Mouse (Mus musculus) testis, adult 10 weeks (tissue): ENCODE results near the gene Ccng2. TPM values are rescaled to one million over a fixed set of nuclear protein-coding genes. Genes with fewer than 3 reads are reported as not detected.

Source experiments
- polyA plus RNA-seq: library from polyadenylated mRNA; stranded (reverse); fragments of 350-450 nt; fragmentation: Illumina TruSeq; extraction: RNeasy Lipid Tissue Mini Kit (QIAGEN cat#74804); gene quantifications from one replicate; pipeline ENCODE4 v1.2.3, GENCODE M21; 2014; ENCODE audit warnings: low read depth, low replicate concordance

The Ccng2 gene
- 11.8 TPM for polyA plus RNA-seq

GRCm38 (mm10) chr5:93266883-93267704 lies at the start of gene Ccng2:
TSS of gene Ccng2 (plus strand) at chr5:93267257.

Other genes starting within 250 kb of the Ccng2 start
- gene Sowahb, start 222.2 kb upstream of the Ccng2 start, polyA plus RNA-seq: not detected
- gene Sept11, start 173.8 kb upstream of the Ccng2 start, polyA plus RNA-seq: 4.3 TPM
- gene Ccni, start 60.8 kb upstream of the Ccng2 start, polyA plus RNA-seq: 449 TPM
- 104 TPM for gene 2010109A12Rik, start 60.7 kb upstream of the Ccng2 start, polyA plus RNA-seq